Comparison of ENCODE assay signal across 9 mouse cellular contexts in the genomic region with DNA sequence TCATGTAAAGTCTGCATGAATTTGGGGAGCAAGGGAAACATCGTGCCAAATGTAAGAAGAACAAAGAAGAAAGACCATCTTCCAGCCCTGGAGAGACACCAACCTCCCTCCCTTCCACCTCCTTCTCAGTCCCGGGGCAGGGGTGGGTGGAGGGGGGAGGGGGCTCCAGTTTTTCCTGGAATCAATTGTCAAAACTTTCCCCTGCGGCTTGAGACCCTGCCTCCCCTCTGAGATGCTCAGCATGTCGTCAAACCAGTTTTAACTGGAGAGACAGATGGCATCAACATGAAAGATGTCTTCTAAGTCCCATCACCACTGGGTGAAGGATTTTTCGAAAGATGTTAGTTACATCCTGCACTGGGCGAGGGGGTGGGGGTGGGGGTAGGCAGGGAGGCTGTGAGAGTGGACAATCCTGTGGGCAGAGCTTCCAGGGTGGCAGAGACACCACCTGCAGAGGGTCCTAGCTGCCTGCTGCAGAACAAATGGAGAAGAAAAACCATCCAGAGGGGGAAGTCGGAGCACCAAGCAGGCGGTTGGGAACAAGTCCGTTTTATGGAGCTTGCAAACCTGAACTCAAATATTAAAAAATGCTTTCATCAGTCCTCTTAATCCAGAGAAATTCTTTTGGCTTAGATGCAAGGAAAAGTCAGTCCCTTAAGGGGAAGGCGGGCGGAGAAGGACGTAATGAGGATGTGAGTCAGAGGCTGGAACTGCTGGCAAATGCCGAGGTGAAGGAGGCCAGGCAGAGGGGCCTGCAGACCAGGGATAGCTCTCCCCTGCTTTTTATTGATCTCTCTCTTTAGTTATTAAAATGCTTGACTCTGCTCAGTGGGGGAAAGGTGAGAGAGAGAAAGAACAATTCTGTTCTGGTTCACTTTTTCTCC.
DNase-seq lines count a peak whose midpoint lies in the region; ATAC-seq and TF ChIP-seq lines count a peak whose summit lies in the region.
"Had no signal": no experiment of that assay in that cellular context is flagged by ENCODE, and none has a peak within 500 bp of the region (broad histone marks: within the 10 kb centered on the region; RNA-seq: fewer than 3 reads in every experiment).

No protein-coding gene starts in this region.

- WGBS in intestine, embryonic 16.5 days = 19% methylated on average over 13 of the region's 13 CpGs
- WGBS in stomach, embryonic 14.5 days = 14% methylated on average over 13 of the region's 13 CpGs

- peaks cover 15% of the 10 kb centered on the region for H3K4me1 ChIP-seq in intestine, embryonic 16.5 days (ENCODE audit: control insufficient read depth, insufficient read depth, low read length)
- H3K4me1 ChIP-seq in stomach, embryonic 14.5 days (ENCODE audit: control insufficient read depth, insufficient read depth, low read length) = peaks cover 16% of the 10 kb centered on the region; the same call in 1 of the 2 replicates

- no peaks in the 10 kb centered on the region for H3K27me3 ChIP-seq in intestine, embryonic 16.5 days (replicated peaks; ENCODE audit: control insufficient read depth, insufficient read depth, low read length)
- no peaks in the 10 kb centered on the region for H3K27me3 ChIP-seq in stomach, embryonic 14.5 days (ENCODE audit: control insufficient read depth, insufficient read depth, low read length)
- H3K27me3 ChIP-seq: lung, embryonic 15.5 days had no signal

- no peaks in the 10 kb centered on the region for H3K36me3 ChIP-seq in intestine, embryonic 16.5 days (ENCODE audit: control insufficient read depth, insufficient read depth, low read length)
- H3K36me3 ChIP-seq in stomach, embryonic 14.5 days (ENCODE audit: control insufficient read depth, insufficient read depth, low read length) = no peaks in the 10 kb centered on the region
- H3K36me3 ChIP-seq: lung, embryonic 15.5 days had no signal

- peak; percentile 87 for ATAC-seq in intestine, embryonic 16.5 days
- ATAC-seq in stomach, embryonic 14.5 days (ENCODE audit: insufficient number of reproducible peaks, insufficient read depth, low FRiP score, low read depth) = peak; percentile 37; the same call in 1 of the 2 replicates
- no peak for ATAC-seq in erythroid progenitor cell, adult 5-6 weeks (replicated peaks; ENCODE audit: low FRiP score, poor library complexity, severe bottlenecking)

- no peak overlapping the region for H3K4me3 ChIP-seq in gastrocnemius, adult 2 months
- no peak overlapping the region for H3K4me3 ChIP-seq in intestine, embryonic 16.5 days (ENCODE audit: low read length)
- no peak overlapping the region for H3K4me3 ChIP-seq in stomach, embryonic 14.5 days (ENCODE audit: low read depth, low read length)
- H3K4me3 ChIP-seq: lung, embryonic 15.5 days had no signal

- peak overlapping the region; percentile 73 for H3K27ac ChIP-seq in gastrocnemius, adult 2 months
- peak overlapping the region; percentile 67 for H3K27ac ChIP-seq in intestine, embryonic 16.5 days (ENCODE audit: low read length)
- peak overlapping the region; percentile 80 for H3K27ac ChIP-seq in stomach, embryonic 14.5 days (ENCODE audit: low read length)
- H3K27ac ChIP-seq: lung, embryonic 15.5 days had no signal

- peak; percentile 49 for DNase-seq in urinary bladder, postnatal 25 days (ENCODE audit: low spot score)
- DNase-seq in urinary bladder, adult 2 months (ENCODE audit: low spot score) = no peak
- DNase-seq in gastrocnemius, adult 2 months = peak; percentile 79
- no peak for DNase-seq in spleen, postnatal 10 days (ENCODE audit: low spot score in 2 of 2)
- no peak for DNase-seq in cerebellum, postnatal 14 days

- no peak for TF ChIP-seq CTCF in gastrocnemius, adult 2 months (IDR thresholded peaks at IDR 0.05)

- no peaks in the 10 kb centered on the region for H3K9me3 ChIP-seq in intestine, embryonic 16.5 days (ENCODE audit: control insufficient read depth, low read length)
- no peaks in the 10 kb centered on the region for H3K9me3 ChIP-seq in stomach, embryonic 14.5 days (ENCODE audit: control insufficient read depth, low read depth, low read length)
- H3K9me3 ChIP-seq: lung, embryonic 15.5 days had no signal

- intact Hi-C loops in gastrocnemius, adult 2 months (cut with DNase I) = loop anchor here (10.0 kb wide), 1 partner anchor 55 kb away; no protein-coding TSS in a partner anchor

- peak overlapping the region; percentile 35; the same call in 1 of the 2 replicates for H3K9ac ChIP-seq in intestine, embryonic 16.5 days (ENCODE audit: low read depth, low read length)
- H3K9ac ChIP-seq in stomach, embryonic 14.5 days (replicated peaks; ENCODE audit: low read depth, low read length) = no peak overlapping the region
- H3K9ac ChIP-seq: lung, embryonic 15.5 days had no signal

- H3K4me2 ChIP-seq in intestine, embryonic 16.5 days (ENCODE audit: low read depth, low read length) = no peak overlapping the region
- no peak overlapping the region for H3K4me2 ChIP-seq in stomach, embryonic 14.5 days (replicated peaks; ENCODE audit: low read depth, low read length)
- H3K4me2 ChIP-seq: lung, embryonic 15.5 days had no signal

Comparison
In these comparisons a context has a peak if more than half of its experiments do, and no peak if none do; other contexts are left out.
1. DNase-seq: peak in urinary bladder, postnatal 25 days (single experiment) and gastrocnemius, adult 2 months (single experiment); none in urinary bladder, adult 2 months (single experiment), spleen, postnatal 10 days (0 of 2) and cerebellum, postnatal 14 days (0 of 2).
2. Peak in every context shown above with its lines, with median percentiles within 50 percentile points of each other: H3K27ac ChIP-seq.